8 mouse cellular contexts compared by ENCODE assay signal in the genomic region with DNA sequence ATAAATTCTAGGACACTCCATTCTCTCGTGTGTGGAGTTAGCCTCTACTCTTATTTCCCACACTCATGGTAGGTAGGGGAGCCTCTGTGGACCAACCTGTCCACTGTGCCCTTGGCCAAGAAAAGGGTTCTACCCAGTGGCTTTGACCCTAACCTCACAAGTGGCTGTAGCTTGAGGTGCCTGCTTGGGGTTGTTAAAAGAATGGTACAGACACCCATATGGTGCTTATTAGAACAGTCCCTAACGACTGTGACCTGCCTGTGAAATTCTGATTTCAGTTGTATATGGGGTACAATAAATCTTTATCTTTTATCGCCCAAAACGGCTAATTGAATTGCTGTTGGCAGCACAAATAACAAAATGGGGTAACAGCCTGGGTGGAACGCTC. TPM values are rescaled to one million over a fixed set of nuclear protein-coding genes. Genes with fewer than 3 reads are reported as not detected.
DNase-seq lines count a peak whose midpoint lies in the region; ATAC-seq and TF ChIP-seq lines count a peak whose summit lies in the region.

No protein-coding gene starts in this region.

- peak overlapping the region; percentile 99 for H3K4me2 ChIP-seq in lung, embryonic 14.5 days
- H3K4me2 ChIP-seq in intestine, postnatal 0 days (replicated peaks; ENCODE audit: low read depth), result peak overlapping the region; percentile 93
- peak overlapping the region; percentile 91 for H3K4me2 ChIP-seq in neural tube, embryonic 13.5 days

- no peak; the same call in 1 of the 2 replicates for ATAC-seq in lung, embryonic 14.5 days (ENCODE audit: insufficient read depth)
- ATAC-seq in intestine, postnatal 0 days, result no peak
- peak; percentile 51 for ATAC-seq in neural tube, embryonic 13.5 days (ENCODE audit: low read depth)

- 24% methylated on average over 5 of the region's 5 CpGs for WGBS in lung, embryonic 14.5 days
- WGBS in forebrain, embryonic 10.5 days, result 39% methylated on average over 5 of the region's 5 CpGs
- WGBS in intestine, postnatal 0 days, result 15% methylated on average over 5 of the region's 5 CpGs
- 6% methylated on average over 5 of the region's 5 CpGs for WGBS in neural tube, embryonic 13.5 days

- peak overlapping the region; percentile 83; the same call in 1 of the 2 replicates for H3K9ac ChIP-seq in lung, embryonic 14.5 days
- H3K9ac ChIP-seq in intestine, postnatal 0 days (ENCODE audit: low read depth, low read length), result peak overlapping the region; percentile 75; the same call in 1 of the 2 replicates
- peak overlapping the region; percentile 81; the same call in 1 of the 2 replicates for H3K9ac ChIP-seq in neural tube, embryonic 13.5 days

- peak overlapping the region; percentile 48 for H3K4me3 ChIP-seq in lung, embryonic 14.5 days (ENCODE audit: low read depth, low read length)
- peak overlapping the region; percentile 73 for H3K4me3 ChIP-seq in forebrain, embryonic 10.5 days
- peak overlapping the region; percentile 41 for H3K4me3 ChIP-seq in intestine, postnatal 0 days (ENCODE audit: low read depth, low read length)
- H3K4me3 ChIP-seq in neural tube, embryonic 13.5 days, result peak overlapping the region; percentile 53

- H3K4me1 ChIP-seq in lung, embryonic 14.5 days (ENCODE audit: insufficient read depth), result peaks cover 42% of the 10 kb centered on the region
- H3K4me1 ChIP-seq in forebrain, embryonic 10.5 days, result peaks cover 71% of the 10 kb centered on the region
- H3K4me1 ChIP-seq in intestine, postnatal 0 days (replicated peaks; ENCODE audit: control insufficient read depth, insufficient read depth, low read length), result peaks cover 4% of the 10 kb centered on the region; the same call in 1 of the 2 replicates
- H3K4me1 ChIP-seq in neural tube, embryonic 13.5 days (replicated peaks), result peaks cover 74% of the 10 kb centered on the region

- H3K27me3 ChIP-seq in lung, embryonic 14.5 days (ENCODE audit: insufficient read depth, low read length), result no peaks in the 10 kb centered on the region
- H3K27me3 ChIP-seq in forebrain, embryonic 10.5 days (ENCODE audit: poor library complexity, severe bottlenecking), result no peaks in the 10 kb centered on the region
- no peaks in the 10 kb centered on the region for H3K27me3 ChIP-seq in intestine, postnatal 0 days (replicated peaks; ENCODE audit: control insufficient read depth, insufficient read depth, low read length)
- no peaks in the 10 kb centered on the region for H3K27me3 ChIP-seq in neural tube, embryonic 13.5 days

- TF ChIP-seq CTCF in lung, embryonic 14.5 days (IDR thresholded peaks at IDR 0.05; ENCODE audit: low read depth), result no peak
- no peak for TF ChIP-seq CTCF in intestine, postnatal 0 days (IDR thresholded peaks at IDR 0.05; ENCODE audit: low read depth)

- peak overlapping the region; percentile 99 for H3K27ac ChIP-seq in lung, embryonic 14.5 days (ENCODE audit: low read depth)
- H3K27ac ChIP-seq in forebrain, embryonic 10.5 days, result peak overlapping the region; percentile 99
- peak overlapping the region; percentile 93 for H3K27ac ChIP-seq in intestine, postnatal 0 days (ENCODE audit: low read depth, low read length)
- H3K27ac ChIP-seq in neural tube, embryonic 13.5 days (replicated peaks), result peak overlapping the region; percentile 88

- H3K36me3 ChIP-seq in lung, embryonic 14.5 days (ENCODE audit: insufficient read depth), result peaks cover 41% of the 10 kb centered on the region
- H3K36me3 ChIP-seq in forebrain, embryonic 10.5 days (replicated peaks), result peaks cover 26% of the 10 kb centered on the region
- peaks cover 12% of the 10 kb centered on the region for H3K36me3 ChIP-seq in intestine, postnatal 0 days (ENCODE audit: control insufficient read depth, insufficient read depth)
- H3K36me3 ChIP-seq in neural tube, embryonic 13.5 days, result peaks cover 24% of the 10 kb centered on the region

- DNase-seq in lung, embryonic 14.5 days, result no peak
- DNase-seq in lung, postnatal 25 days (ENCODE audit: low spot score), result no peak
- no peak for DNase-seq in forebrain, embryonic 10.5 days (ENCODE audit: extremely low spot score, low spot score)
- DNase-seq in thymus, postnatal 4 days, result no peak
- DNase-seq in left cerebral cortex, adult 11 months (ENCODE audit: low spot score), result no peak
- no peak for DNase-seq in layer of hippocampus, adult 9-10 months (ENCODE audit: low spot score)

- no peaks in the 10 kb centered on the region for H3K9me3 ChIP-seq in lung, embryonic 14.5 days (ENCODE audit: low read depth, low read length)
- H3K9me3 ChIP-seq in forebrain, embryonic 10.5 days, result peaks cover 5% of the 10 kb centered on the region; the same call in 1 of the 2 replicates
- no peaks in the 10 kb centered on the region for H3K9me3 ChIP-seq in intestine, postnatal 0 days (ENCODE audit: control insufficient read depth)
- no peaks in the 10 kb centered on the region for H3K9me3 ChIP-seq in neural tube, embryonic 13.5 days

RNA-seq across cellular contexts. Expression of a gene that starts 8.9 kb away (rescaled TPM):
- 8.9 and 9.3 TPM in 2 replicates for polyA plus RNA-seq in lung, embryonic 14.5 days (2014; fragmentation: Nextera tagmentation; extraction: Ambion mirVana)
- 3.0 and 3.4 TPM in 2 replicates for polyA plus RNA-seq in forebrain, embryonic 10.5 days (2016; fragmentation: Nextera tagmentation; extraction: Ambion mirVana)
- 13.3 and 14.9 TPM in 2 replicates for polyA plus RNA-seq in intestine, postnatal 0 days (2015; fragmentation: Nextera tagmentation; extraction: Ambion mirVana)
- polyA plus RNA-seq in neural tube, embryonic 13.5 days (2015; fragmentation: Nextera tagmentation; extraction: Ambion mirVana), result 8.6 and 9.7 TPM in 2 replicates
